Mouse (Mus musculus) hindbrain, embryonic 14.5 days (tissue): ENCODE data around the gene Plcb4. TPM values are rescaled to one million over a fixed set of nuclear protein-coding genes. Genes with fewer than 3 reads are reported as not detected.
A peak's percentile ranks its signal among the peaks of the same experiment; 100 is the strongest.

Experiments used
- ATAC-seq: fragments of 200-750 bp; cut with Nextera tagmentation; 2 replicates; pipeline ENCODE4 v1.8.0; 2017; ENCODE audit warnings: moderate number of reproducible peaks, mild to moderate bottlenecking, moderate TSS enrichment, moderate library complexity; ENCODE audit not compliant: low FRiP score
- DNase-seq: peaks from one replicate; pipeline ENCODE4 v3.0.0-alpha.2; 2015; ENCODE audit warnings: low spot score
- H3K27ac ChIP-seq: fragments of 300-500 bp; sonication (generic); 2 replicates; pipeline ENCODE4 v1.5.1; 2014; ENCODE audit warnings: mild to moderate bottlenecking, moderate library complexity
- H3K27me3 ChIP-seq: fragments of 300-500 bp; sonication (generic); 2 replicates; pipeline ENCODE4 v1.6.1; 2014; ENCODE audit warnings: mild to moderate bottlenecking, low read length, mixed read lengths; ENCODE audit not compliant: control insufficient read depth, insufficient read depth
- H3K36me3 ChIP-seq: fragments of 300-500 bp; sonication (generic); replicated peaks from 2 replicates; pipeline ENCODE4 v1.6.1; 2014; ENCODE audit not compliant: control insufficient read depth, insufficient read depth
- H3K4me1 ChIP-seq: fragments of 300-500 bp; sonication (generic); replicated peaks from 2 replicates; pipeline ENCODE4 v1.6.1; 2014; ENCODE audit warnings: antibody characterized with exemption, low read length, mixed read lengths; ENCODE audit not compliant: control insufficient read depth, insufficient read depth
- H3K4me2 ChIP-seq: fragments of 300-500 bp; sonication (generic); replicated peaks from 2 replicates; pipeline ENCODE4 v1.6.1; 2014; ENCODE audit warnings: mild to moderate bottlenecking, moderate library complexity
- H3K4me3 ChIP-seq: fragments of 300-500 bp; sonication (generic); replicated peaks from 2 replicates; pipeline ENCODE4 v1.5.1; 2014; ENCODE audit warnings: mild to moderate bottlenecking, low read length
- H3K9ac ChIP-seq: fragments of 300-500 bp; sonication (generic); 2 replicates; pipeline ENCODE4 v1.6.1; 2014
- H3K9me3 ChIP-seq: fragments of 300-500 bp; sonication (generic); 2 replicates; pipeline ENCODE4 v1.6.1; 2016; ENCODE audit warnings: low read length; ENCODE audit not compliant: control insufficient read depth
- WGBS: fragments of 180-500 bp; shearing (Covaris S2); extraction: QIAGEN DNeasy Blood & Tissue Kit; methylation state at CpG from one replicate; pipeline ENCODE4 v1.1.7; 2014; 5-methylcytosine and 5-hydroxymethylcytosine counted together
- polyA plus RNA-seq: library from polyadenylated mRNA; unstranded; fragments of >200 nt; fragmentation: Nextera tagmentation; extraction: Ambion mirVana; gene quantifications from 2 replicates; pipeline ENCODE4 v1.2.1, GENCODE M21; 2014

The Plcb4 gene
- polyA plus RNA-seq, 1 experiment from 2014 or later: 46.2 TPM

GRCm38 (mm10) chr2:135646226-135646625 is 12.6 kb upstream of the Plcb4 start:
- DNase-seq: no peak
- Histone ChIP-seq H3K36me3 (no peaks in the 10 kb centered on the region), H3K4me3 (no peak overlapping the region), H3K9me3 (0 out of 2 replicates have a peak, but pooled peaks cover 2% of the 10 kb centered on the region), H3K27me3 (no peaks in the 10 kb centered on the region), H3K9ac (no peak overlapping the region), H3K4me1 (no peaks in the 10 kb centered on the region), H3K4me2 (no peak overlapping the region), H3K27ac (no peak overlapping the region)
- 74% methylated on average over 3 of the region's 3 CpGs for WGBS
- ATAC-seq: no peak

- Histone ChIP-seq H3K9ac (no peak overlapping the region), H3K27ac (no peak overlapping the region), H3K4me3 (no peak overlapping the region), H3K4me2 (no peak overlapping the region), H3K36me3 (no peaks in the 10 kb centered on the region), H3K4me1 (no peaks in the 10 kb centered on the region), H3K27me3 (no peaks in the 10 kb centered on the region), H3K9me3 (0 out of 2 replicates have a peak, but pooled peaks cover 2% of the 10 kb centered on the region)
- 80% methylated on average over 6 of the region's 6 CpGs for WGBS
- DNase-seq (no peak), ATAC-seq (no peak)
Measured at GRCm38 (mm10) chr2:135646654-135647053, 12.2 kb upstream of the Plcb4 start.

GRCm38 (mm10) chr2:135647985-135648384 is 10.8 kb upstream of the Plcb4 start:
- Histone ChIP-seq H3K36me3 (no peaks in the 10 kb centered on the region), H3K4me3 (no peak overlapping the region), H3K27me3 (no peaks in the 10 kb centered on the region), H3K9ac (no peak overlapping the region), H3K4me1 (no peaks in the 10 kb centered on the region), H3K9me3 (no peaks in the 10 kb centered on the region), H3K4me2 (no peak overlapping the region), H3K27ac (no peak overlapping the region)
- no peak for DNase-seq
- ATAC-seq: no peak
- 55% methylated on average over 4 of the region's 4 CpGs for WGBS

GRCm38 (mm10) chr2:135650885-135651284 is 7.9 kb upstream of the Plcb4 start:
- Histone ChIP-seq H3K9me3 (no peaks in the 10 kb centered on the region), H3K4me3 (no peak overlapping the region), H3K9ac (no peak overlapping the region), H3K27me3 (no peaks in the 10 kb centered on the region), H3K4me2 (no peak overlapping the region), H3K27ac (no peak overlapping the region), H3K36me3 (no peaks in the 10 kb centered on the region), H3K4me1 (no peaks in the 10 kb centered on the region)
- ATAC-seq (no peak), DNase-seq (no peak)
- 85% methylated on average over 3 of the region's 3 CpGs for WGBS

GRCm38 (mm10) chr2:135652040-135652439 is 6.8 kb upstream of the Plcb4 start:
- 86% methylated on average over 6 of the region's 6 CpGs for WGBS
- no peaks in the 10 kb centered on the region for H3K9me3 ChIP-seq

GRCm38 (mm10) chr2:135652451-135652850 is 6.4 kb upstream of the Plcb4 start:
- DNase-seq (no peak), ATAC-seq (no peak)
- 84% methylated on average over 4 of the region's 4 CpGs for WGBS
- Histone ChIP-seq H3K4me1 (no peaks in the 10 kb centered on the region), H3K27me3 (no peaks in the 10 kb centered on the region), H3K36me3 (no peaks in the 10 kb centered on the region), H3K9ac (no peak overlapping the region), H3K27ac (no peak overlapping the region), H3K4me3 (no peak overlapping the region), H3K9me3 (no peaks in the 10 kb centered on the region), H3K4me2 (no peak overlapping the region)

More at GRCm38 (mm10) chr2:135652040-135652439, 6.8 kb upstream of the Plcb4 start:
- no peak for ATAC-seq
- Histone ChIP-seq H3K4me2 (no peak overlapping the region), H3K4me3 (no peak overlapping the region), H3K27ac (no peak overlapping the region), H3K4me1 (no peaks in the 10 kb centered on the region), H3K9ac (no peak overlapping the region), H3K36me3 (no peaks in the 10 kb centered on the region), H3K27me3 (no peaks in the 10 kb centered on the region)
- DNase-seq: no peak

- no peak overlapping the region for H3K27ac ChIP-seq
- WGBS: 80% methylated on average over 1 of the region's 1 CpGs
- H3K27me3 ChIP-seq: no peaks in the 10 kb centered on the region
- H3K4me3 ChIP-seq: no peak overlapping the region
- ATAC-seq (no peak), DNase-seq (no peak)
- H3K9ac ChIP-seq: no peak overlapping the region
- H3K4me1 ChIP-seq: peaks cover 5% of the 10 kb centered on the region; the same call in 1 of the 2 replicates
- no peak overlapping the region for H3K4me2 ChIP-seq
- no peaks in the 10 kb centered on the region for H3K9me3 ChIP-seq
- no peaks in the 10 kb centered on the region for H3K36me3 ChIP-seq
Measured at GRCm38 (mm10) chr2:135655948-135656347, 2.9 kb upstream of the Plcb4 start.

GRCm38 (mm10) chr2:135656586-135656985 is 2.2 kb upstream of the Plcb4 start:
- DNase-seq (no peak), ATAC-seq (no peak)
- Histone ChIP-seq H3K4me1 (peaks cover 5% of the 10 kb centered on the region; the same call in 1 of the 2 replicates), H3K9ac (no peak overlapping the region), H3K27me3 (no peaks in the 10 kb centered on the region), H3K9me3 (no peaks in the 10 kb centered on the region), H3K4me3 (no peak overlapping the region), H3K4me2 (no peak overlapping the region), H3K27ac (no peak overlapping the region), H3K36me3 (no peaks in the 10 kb centered on the region)
- WGBS: 77% methylated on average over 6 of the region's 6 CpGs

GRCm38 (mm10) chr2:135659391-135660180 is 775 bp downstream of the Plcb4 start:
- Histone ChIP-seq H3K9me3 (no peaks in the 10 kb centered on the region), H3K36me3 (no peaks in the 10 kb centered on the region), H3K4me2 (peak overlapping the region; percentile 54), H3K27ac (peak overlapping the region; percentile 98), H3K9ac (peak overlapping the region; percentile 93), H3K27me3 (no peaks in the 10 kb centered on the region), H3K4me1 (peaks cover 5% of the 10 kb centered on the region; the same call in 1 of the 2 replicates), H3K4me3 (peak overlapping the region; percentile 82)
- ATAC-seq (peak; percentile 74), DNase-seq (peak; percentile 62)
- under 1% methylated on average over 55 of the region's 97 CpGs for WGBS
